Mouse (Mus musculus): ENCODE data around the gene Slc25a41. TPM values are rescaled to one million over a fixed set of nuclear protein-coding genes. Genes with fewer than 3 reads are reported as not detected.

The Slc25a41 gene
- polyA plus RNA-seq, 1 experiment: not detected

DNA sequence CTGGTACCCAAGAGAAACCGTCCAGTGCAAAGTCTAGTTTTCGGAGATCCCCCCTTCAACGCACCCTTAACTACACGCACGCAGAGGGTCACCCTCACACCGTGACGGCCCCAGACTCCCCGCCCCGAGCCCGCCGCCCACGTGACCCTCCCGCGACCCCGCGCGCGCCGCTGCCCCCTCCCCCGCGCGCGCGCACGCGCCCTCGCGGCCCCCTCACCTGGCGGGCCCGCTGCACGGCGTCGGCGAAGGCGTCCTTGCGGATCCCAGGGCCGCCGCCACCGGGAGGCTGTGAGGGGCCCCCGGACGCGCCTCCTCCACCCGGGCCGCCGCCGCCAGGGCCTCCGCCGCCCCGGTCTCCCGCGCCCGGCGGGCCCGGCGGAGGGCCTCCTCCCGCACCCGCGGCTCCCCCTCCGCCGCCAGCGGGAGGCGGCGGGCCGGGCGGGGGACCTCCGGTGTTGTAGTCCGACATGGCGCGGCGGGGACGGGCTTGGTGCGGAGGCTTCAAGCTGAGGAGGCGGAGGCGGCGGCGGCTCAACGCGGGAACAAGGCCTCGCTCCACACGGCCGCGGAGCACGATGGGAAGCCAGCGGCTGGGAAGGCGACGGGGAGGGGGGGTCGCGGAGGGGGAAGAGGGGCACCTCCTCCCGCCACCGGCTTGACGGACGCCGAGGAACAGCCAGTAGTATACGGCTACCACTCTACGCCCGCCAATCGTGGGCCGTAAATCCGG is 10.4 kb downstream of the Slc25a41 start, which contains the start of gene Khsrp:
TSS of gene Khsrp (minus strand) at position 592 of the 730 bp plus-strand sequence.
- peaks cover 18% of the 10 kb centered on the region for H3K36me3 ChIP-seq (ENCODE audit: control insufficient read depth, insufficient read depth, low read length)
- DNase-seq (ENCODE audit: low read depth in 1 of 2, low spot score in 2 of 2): peak in 1 of 2 experiments; percentile 36
- H3K4me3 ChIP-seq (ENCODE audit: extremely low read depth, insufficient read depth, insufficient read length): peak within 1 kb of the TSS; percentile 89
- H3K4me1 ChIP-seq (ENCODE audit: control insufficient read depth, insufficient read depth, insufficient read length): peaks cover 11% of the 10 kb centered on the region
- H3K27me3 ChIP-seq (ENCODE audit: control insufficient read depth, insufficient read depth, low read length): no peaks in the 10 kb centered on the region
- no peak for TF ChIP-seq CTCF (IDR thresholded peaks at IDR 0.05; ENCODE audit: extremely low read depth, insufficient read depth, insufficient read length, insufficient replicate concordance)
- peak; percentile 31; the same call in 1 of the 2 replicates for TF ChIP-seq POLR2A (IDR thresholded peaks at IDR 0.05; ENCODE audit: low read depth, low read length)
- peak within 1 kb of the TSS; percentile 86 for H3K27ac ChIP-seq (ENCODE audit: insufficient read depth, low read length)
- under 1% methylated on average over 93 of the region's 99 CpGs for WGBS

DNA sequence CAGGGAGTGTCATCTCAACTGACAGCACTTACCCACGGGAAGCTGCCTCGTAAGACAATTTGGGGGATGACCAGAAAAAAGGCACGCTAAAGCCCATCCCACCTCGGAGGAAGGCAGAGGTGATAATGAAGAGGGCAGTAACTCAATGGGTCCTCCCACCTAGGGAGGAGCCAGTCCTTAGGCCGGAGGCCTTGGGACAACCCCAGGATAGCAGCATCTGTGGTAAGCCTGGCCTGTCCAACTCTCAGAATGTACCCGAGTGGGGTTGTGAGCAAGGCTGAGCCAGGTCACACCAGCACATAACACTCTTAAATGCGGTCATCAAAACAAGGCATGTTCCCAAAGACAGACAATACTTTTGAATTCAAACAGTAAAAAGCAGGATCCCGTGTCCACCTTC is 11.8 kb downstream of the Slc25a41 start:
- Histone ChIP-seq H3K27ac (ENCODE audit: insufficient read depth, low read length) (no peak overlapping the region), H3K27me3 (ENCODE audit: control insufficient read depth, insufficient read depth, low read length) (no peaks in the 10 kb centered on the region), H3K36me3 (ENCODE audit: control insufficient read depth, insufficient read depth, low read length) (peaks cover 31% of the 10 kb centered on the region), H3K4me3 (ENCODE audit: extremely low read depth, insufficient read depth, insufficient read length) (no peak overlapping the region), H3K4me1 (ENCODE audit: control insufficient read depth, insufficient read depth, insufficient read length) (peaks cover 8% of the 10 kb centered on the region)
- DNase-seq (ENCODE audit: low read depth in 1 of 2, low spot score in 2 of 2): no peak
- 26% methylated on average over 8 of the region's 8 CpGs for WGBS
- no peak for TF ChIP-seq CTCF (IDR thresholded peaks at IDR 0.05; ENCODE audit: extremely low read depth, insufficient read depth, insufficient read length, insufficient replicate concordance)
- TF ChIP-seq POLR2A (IDR thresholded peaks at IDR 0.05; ENCODE audit: low read depth, low read length): no peak

DNA sequence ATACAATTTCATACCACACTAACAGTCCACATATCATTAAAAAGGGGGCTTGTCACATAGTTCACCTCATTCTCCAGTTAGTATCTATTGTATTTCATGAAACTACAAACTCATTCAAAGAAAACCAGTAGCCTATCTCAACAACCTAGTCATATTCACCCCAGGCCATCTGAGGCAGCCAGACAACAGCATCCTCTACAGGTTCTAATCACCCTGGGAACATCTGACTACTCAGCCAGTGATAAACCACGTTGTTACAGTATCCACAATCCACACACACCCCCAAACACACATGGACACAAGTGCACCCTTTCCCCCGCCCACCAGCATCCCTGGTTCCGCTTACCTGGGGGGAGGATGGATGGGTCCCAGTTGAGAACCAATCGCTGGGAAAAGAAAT is 14.0 kb downstream of the Slc25a41 start:
- 88% methylated on average over 4 of the region's 4 CpGs for WGBS
- H3K4me3 ChIP-seq (ENCODE audit: extremely low read depth, insufficient read depth, insufficient read length): no peak overlapping the region
- no peaks in the 10 kb centered on the region for H3K27me3 ChIP-seq (ENCODE audit: control insufficient read depth, insufficient read depth, low read length)
- DNase-seq (ENCODE audit: low read depth in 1 of 2, low spot score in 2 of 2): no peak
- no peak for TF ChIP-seq CTCF (IDR thresholded peaks at IDR 0.05; ENCODE audit: extremely low read depth, insufficient read depth, insufficient read length, insufficient replicate concordance)
- peaks cover 52% of the 10 kb centered on the region for H3K36me3 ChIP-seq (ENCODE audit: control insufficient read depth, insufficient read depth, low read length)
- no peak overlapping the region for H3K27ac ChIP-seq (ENCODE audit: insufficient read depth, low read length)
- H3K4me1 ChIP-seq (ENCODE audit: control insufficient read depth, insufficient read depth, insufficient read length): peaks cover 7% of the 10 kb centered on the region

DNA sequence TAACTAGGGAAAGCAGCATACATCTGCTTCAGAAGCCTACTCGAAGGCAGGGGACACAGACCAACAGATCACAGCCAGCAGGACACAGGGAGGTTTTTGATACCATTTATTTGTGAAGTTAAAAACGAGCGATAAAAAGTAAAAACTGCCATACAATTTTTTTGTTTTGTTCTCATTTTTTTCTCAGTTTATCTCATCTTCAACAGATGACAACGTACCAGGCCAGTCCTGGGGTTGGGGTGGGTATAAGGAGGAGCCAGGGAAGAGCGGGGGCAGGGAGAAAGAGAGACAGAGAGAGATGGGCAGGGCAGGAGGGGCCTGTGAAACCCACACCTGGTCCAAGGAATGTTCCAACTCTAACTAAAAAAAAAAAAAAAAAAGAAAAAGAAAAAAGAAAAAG is 20.5 kb downstream of the Slc25a41 start:
- peaks cover 47% of the 10 kb centered on the region for H3K36me3 ChIP-seq (ENCODE audit: control insufficient read depth, insufficient read depth, low read length)
- DNase-seq (ENCODE audit: low read depth in 1 of 2, low spot score in 2 of 2): no peak
- H3K4me3 ChIP-seq (ENCODE audit: extremely low read depth, insufficient read depth, insufficient read length): no peak overlapping the region
- H3K4me1 ChIP-seq (ENCODE audit: control insufficient read depth, insufficient read depth, insufficient read length): no peaks in the 10 kb centered on the region; the same call in 1 of the 2 replicates
- WGBS: 80% methylated on average over 5 of the region's 5 CpGs
- TF ChIP-seq POLR2A (IDR thresholded peaks at IDR 0.05; ENCODE audit: low read depth, low read length): no peak
- TF ChIP-seq CTCF (IDR thresholded peaks at IDR 0.05; ENCODE audit: extremely low read depth, insufficient read depth, insufficient read length, insufficient replicate concordance): no peak
- no peaks in the 10 kb centered on the region for H3K27me3 ChIP-seq (ENCODE audit: control insufficient read depth, insufficient read depth, low read length)
- H3K27ac ChIP-seq (ENCODE audit: insufficient read depth, low read length): no peak overlapping the region

DNA sequence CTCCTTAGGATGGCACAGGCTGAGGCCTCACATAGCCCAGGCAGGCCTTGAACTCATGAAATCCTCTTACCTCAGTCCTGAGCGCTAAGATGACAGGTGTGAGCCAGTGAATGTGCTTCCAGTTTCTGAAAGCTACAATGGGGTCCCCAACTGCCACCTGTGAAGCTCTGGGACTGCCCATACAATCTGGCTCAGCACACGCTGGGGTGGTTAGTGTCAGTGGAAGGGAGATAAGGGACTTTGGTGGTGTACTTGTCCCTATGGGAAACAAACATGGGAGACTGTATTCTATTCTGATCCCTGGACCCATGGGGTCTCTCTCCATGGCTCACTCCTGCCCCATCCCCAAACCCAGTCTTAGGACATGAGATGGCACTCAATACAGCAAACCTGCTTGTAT is 21.8 kb downstream of the Slc25a41 start:
- WGBS: 86% methylated on average over 2 of the region's 2 CpGs
- no peak for TF ChIP-seq CTCF (IDR thresholded peaks at IDR 0.05; ENCODE audit: extremely low read depth, insufficient read depth, insufficient read length, insufficient replicate concordance)
- TF ChIP-seq POLR2A (IDR thresholded peaks at IDR 0.05; ENCODE audit: low read depth, low read length): no peak
- H3K4me1 ChIP-seq (ENCODE audit: control insufficient read depth, insufficient read depth, insufficient read length): no peaks in the 10 kb centered on the region; the same call in 1 of the 2 replicates
- DNase-seq (ENCODE audit: low read depth in 1 of 2, low spot score in 2 of 2): no peak
- no peak overlapping the region for H3K27ac ChIP-seq (ENCODE audit: insufficient read depth, low read length)
- H3K36me3 ChIP-seq (ENCODE audit: control insufficient read depth, insufficient read depth, low read length): peaks cover 35% of the 10 kb centered on the region
- H3K4me3 ChIP-seq (ENCODE audit: extremely low read depth, insufficient read depth, insufficient read length): no peak overlapping the region
- H3K27me3 ChIP-seq (ENCODE audit: control insufficient read depth, insufficient read depth, low read length): no peaks in the 10 kb centered on the region

DNA sequence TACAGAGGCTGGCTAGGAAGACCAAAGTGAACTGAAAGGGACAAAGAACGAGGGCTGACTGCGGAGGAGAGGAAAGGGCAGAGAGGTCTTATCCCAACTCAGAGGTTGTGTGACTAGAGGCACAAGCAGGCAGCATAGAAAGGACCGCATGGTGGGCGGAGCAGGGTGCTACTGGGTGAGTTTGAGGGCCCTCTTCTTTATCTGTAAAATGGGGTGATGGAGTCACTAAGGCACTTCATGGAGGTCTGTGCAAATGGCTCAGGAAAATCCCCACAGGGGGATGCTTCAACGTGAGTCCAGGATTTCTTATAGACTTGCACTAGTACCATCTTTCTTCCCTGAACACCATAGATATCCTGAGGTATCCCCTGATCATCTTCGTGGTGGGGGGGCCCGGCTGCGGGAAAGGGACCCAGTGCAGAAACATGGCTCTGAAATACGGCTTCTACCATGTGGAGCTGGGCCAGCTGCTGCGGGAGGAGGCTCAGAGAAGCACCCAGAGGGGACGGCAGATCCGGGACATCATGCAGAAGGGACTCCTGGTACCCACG is 29.1 kb downstream of the Slc25a41 start:
- Histone ChIP-seq H3K36me3 (ENCODE audit: control insufficient read depth, insufficient read depth, low read length) (peaks cover 3% of the 10 kb centered on the region), H3K27me3 (ENCODE audit: control insufficient read depth, insufficient read depth, low read length) (no peaks in the 10 kb centered on the region), H3K4me1 (ENCODE audit: control insufficient read depth, insufficient read depth, insufficient read length) (peaks cover 4% of the 10 kb centered on the region; the same call in 1 of the 2 replicates), H3K27ac (ENCODE audit: insufficient read depth, low read length) (no peak overlapping the region), H3K4me3 (ENCODE audit: extremely low read depth, insufficient read depth, insufficient read length) (peak overlapping the region; percentile 71; the same call in 1 of the 2 replicates)
- DNase-seq (ENCODE audit: low read depth in 1 of 2, low spot score in 2 of 2): no peak
- WGBS: 85% methylated on average over 13 of the region's 13 CpGs
- TF ChIP-seq POLR2A (IDR thresholded peaks at IDR 0.05; ENCODE audit: low read depth, low read length): no peak
- TF ChIP-seq CTCF (IDR thresholded peaks at IDR 0.05; ENCODE audit: extremely low read depth, insufficient read depth, insufficient read length, insufficient replicate concordance): no peak
